Mouse (Mus musculus) macrophage (primary cell): ENCODE results near the gene Glod4. TPM values are rescaled to one million over a fixed set of nuclear protein-coding genes. Genes with fewer than 3 reads are reported as not detected.
A peak's percentile ranks its signal among the peaks of the same experiment; 100 is the strongest.

Experiments
- H3K27ac ChIP-seq: fragments of 350-480 bp; formaldehyde crosslinking; 2 replicates; pipeline ENCODE4 v1.9.0; 2021
- H3K36me3 ChIP-seq: fragments of 350-480 bp; formaldehyde crosslinking; 2 replicates; pipeline ENCODE4 v1.9.0; 2021; ENCODE audit errors: inconsistent target
- H3K4me3 ChIP-seq: fragments of 350-480 bp; formaldehyde crosslinking; 2 replicates; pipeline ENCODE4 v1.9.0; 2021; ENCODE audit errors: inconsistent target
- H3K79me2 ChIP-seq: fragments of 350-480 bp; formaldehyde crosslinking; 2 replicates; pipeline ENCODE4 v1.9.0; 2021; ENCODE audit errors: inconsistent target
- WGBS: methylation state at CpG from one replicate; pipeline ENCODE4 v1.1.7; 2026; ENCODE audit warnings: inconsistent platforms; ENCODE audit not compliant: missing documents; 5-methylcytosine and 5-hydroxymethylcytosine counted together
- polyA plus RNA-seq: library from polyadenylated mRNA; stranded (reverse); fragments of 250-400 nt; gene quantifications from 3 replicates; pipeline ENCODE4 v1.2.4, GENCODE M21; 2018; ENCODE audit warnings: inconsistent platforms

Glod4 gene
- polyA plus RNA-seq, 1 experiment from 2014 or later = 72.9 TPM

- H3K4me3 ChIP-seq = no peak overlapping the region
- H3K36me3 ChIP-seq = peaks cover 29% of the 10 kb centered on the region
- H3K27ac ChIP-seq = no peak overlapping the region
- 96% methylated on average over 2 of the region's 2 CpGs for WGBS
- no peaks in the 10 kb centered on the region for H3K79me2 ChIP-seq
These were observed 85.2 kb downstream of the Glod4 start for GRCm38 (mm10) chr11:76158375-76158774.

GRCm38 (mm10) chr11:76154861-76155260 is 88.7 kb downstream of the Glod4 start:
- no peaks in the 10 kb centered on the region for H3K79me2 ChIP-seq
- WGBS = 95% methylated on average over 2 of the region's 2 CpGs
- H3K4me3 ChIP-seq = no peak overlapping the region
- peaks cover 5% of the 10 kb centered on the region; the same call in 1 of the 2 replicates for H3K36me3 ChIP-seq
- H3K27ac ChIP-seq = no peak overlapping the region

GRCm38 (mm10) chr11:76154200-76154599 is 89.3 kb downstream of the Glod4 start:
- Histone ChIP-seq H3K27ac (no peak overlapping the region), H3K36me3 (no peaks in the 10 kb centered on the region; the same call in 1 of the 2 replicates), H3K79me2 (no peaks in the 10 kb centered on the region), H3K4me3 (no peak overlapping the region)
- WGBS = 100% methylated on average over 2 of the region's 2 CpGs

- Histone ChIP-seq H3K36me3 (no peaks in the 10 kb centered on the region; the same call in 1 of the 2 replicates), H3K27ac (no peak overlapping the region), H3K4me3 (no peak overlapping the region), H3K79me2 (no peaks in the 10 kb centered on the region)
- WGBS = 53% methylated on average over 5 of the region's 5 CpGs
These were observed 90.1 kb downstream of the Glod4 start for GRCm38 (mm10) chr11:76153236-76153951.

- no peak overlapping the region for H3K27ac ChIP-seq
- H3K79me2 ChIP-seq = no peaks in the 10 kb centered on the region
- no peaks in the 10 kb centered on the region; the same call in 1 of the 2 replicates for H3K36me3 ChIP-seq
- 50% methylated on average over 4 of the region's 4 CpGs for WGBS
- H3K4me3 ChIP-seq = no peak overlapping the region
These were observed 92.5 kb downstream of the Glod4 start for GRCm38 (mm10) chr11:76150980-76151379.

- Histone ChIP-seq H3K4me3 (no peak overlapping the region), H3K27ac (no peak overlapping the region), H3K36me3 (no peaks in the 10 kb centered on the region), H3K79me2 (no peaks in the 10 kb centered on the region)
- 91% methylated on average over 8 of the region's 8 CpGs for WGBS
These were observed 95.2 kb downstream of the Glod4 start for GRCm38 (mm10) chr11:76148055-76149008.

- Histone ChIP-seq H3K4me3 (no peak overlapping the region), H3K36me3 (no peaks in the 10 kb centered on the region), H3K27ac (no peak overlapping the region), H3K79me2 (no peaks in the 10 kb centered on the region)
- WGBS = 90% methylated on average over 8 of the region's 8 CpGs
These were observed 97.1 kb downstream of the Glod4 start for GRCm38 (mm10) chr11:76146187-76147010.

- Histone ChIP-seq H3K36me3 (no peaks in the 10 kb centered on the region), H3K27ac (no peak overlapping the region), H3K79me2 (no peaks in the 10 kb centered on the region), H3K4me3 (no peak overlapping the region)
- WGBS = 100% methylated on average over 1 of the region's 1 CpGs
These were observed 98.4 kb downstream of the Glod4 start for GRCm38 (mm10) chr11:76145169-76145568.

GRCm38 (mm10) chr11:76144386-76144785 is 99.1 kb downstream of the Glod4 start:
- no peaks in the 10 kb centered on the region for H3K36me3 ChIP-seq
- no peak overlapping the region for H3K4me3 ChIP-seq
- 94% methylated on average over 7 of the region's 8 CpGs for WGBS
- H3K27ac ChIP-seq = no peak overlapping the region
- no peaks in the 10 kb centered on the region for H3K79me2 ChIP-seq

- Histone ChIP-seq H3K36me3 (peaks cover 48% of the 10 kb centered on the region), H3K27ac (no peak overlapping the region), H3K4me3 (no peak overlapping the region), H3K79me2 (no peaks in the 10 kb centered on the region)
- 90% methylated on average over 3 of the region's 3 CpGs for WGBS
These were observed 105.5 kb downstream of the Glod4 start for GRCm38 (mm10) chr11:76137996-76138395.

- Histone ChIP-seq H3K27ac (peak overlapping the region; percentile 7; the same call in 1 of the 2 replicates), H3K79me2 (no peaks in the 10 kb centered on the region), H3K36me3 (peaks cover 48% of the 10 kb centered on the region), H3K4me3 (no peak overlapping the region)
- 84% methylated on average over 7 of the region's 7 CpGs for WGBS
These were observed 107.7 kb downstream of the Glod4 start for GRCm38 (mm10) chr11:76135641-76136437.

GRCm38 (mm10) chr11:76130859-76131258 is 112.7 kb downstream of the Glod4 start:
- Histone ChIP-seq H3K4me3 (no peak overlapping the region), H3K27ac (no peak overlapping the region), H3K36me3 (peaks cover 34% of the 10 kb centered on the region; the same call in 1 of the 2 replicates), H3K79me2 (no peaks in the 10 kb centered on the region)
- WGBS = 49% methylated on average over 5 of the region's 5 CpGs

GRCm38 (mm10) chr11:76125386-76125785 is 118.1 kb downstream of the Glod4 start:
- no peak overlapping the region for H3K4me3 ChIP-seq
- 93% methylated on average over 8 of the region's 8 CpGs for WGBS
- peaks cover 47% of the 10 kb centered on the region for H3K36me3 ChIP-seq
- H3K79me2 ChIP-seq = no peaks in the 10 kb centered on the region
- no peak overlapping the region for H3K27ac ChIP-seq
